Mouse (Mus musculus) lung, adult 2 months (tissue): ENCODE results near the gene Tead1.

Experiments used
- CTCF ChIP-seq: fragments of 200-500 bp; IDR thresholded peaks from 2 replicates; pipeline ENCODE4 v1.5.1; 2011; ENCODE audit warnings: mild to moderate bottlenecking, low read length, control low read depth; ENCODE audit not compliant: insufficient read depth
- POLR2A ChIP-seq: fragments of 200-500 bp; IDR thresholded peaks from 2 replicates; pipeline ENCODE4 v1.6.1; 2011; ENCODE audit warnings: low read depth, mild to moderate bottlenecking, control low read depth, low read length, borderline replicate concordance; ENCODE audit errors: extremely low read depth

DNA sequence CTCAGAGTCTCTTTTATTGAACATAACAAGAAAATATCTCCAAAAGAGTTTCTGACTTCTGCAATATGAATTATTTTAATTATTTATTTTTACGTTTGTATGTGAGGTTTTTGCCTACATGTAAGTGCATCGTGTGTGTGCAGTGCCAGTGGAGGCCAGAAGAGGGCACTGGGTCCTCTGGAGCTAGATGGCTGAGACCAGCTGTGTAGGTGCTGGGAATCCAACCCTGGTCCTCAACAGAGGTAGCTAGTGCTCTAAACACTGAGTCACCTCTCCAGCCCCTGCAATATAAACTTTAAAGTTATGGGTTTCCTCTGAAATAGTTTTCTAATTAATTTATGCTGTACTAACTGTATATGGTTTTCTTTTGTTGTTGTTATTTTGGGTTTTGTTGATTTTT, 43.2 kb upstream of the Tead1 start:
- TF ChIP-seq POLR2A (no peak), CTCF (no peak)
